Mouse (Mus musculus): ENCODE results near the gene Gm29582. TPM values are rescaled to one million over a fixed set of nuclear protein-coding genes. Genes with fewer than 3 reads are reported as not detected.
"Not testable (repeated sequence)": the region's sequence is repeated elsewhere in the genome, so short reads cannot be mapped to it uniquely, and the experiment has no call there.

Gm29582 gene
- total RNA-seq (2021) = not detected

DNA sequence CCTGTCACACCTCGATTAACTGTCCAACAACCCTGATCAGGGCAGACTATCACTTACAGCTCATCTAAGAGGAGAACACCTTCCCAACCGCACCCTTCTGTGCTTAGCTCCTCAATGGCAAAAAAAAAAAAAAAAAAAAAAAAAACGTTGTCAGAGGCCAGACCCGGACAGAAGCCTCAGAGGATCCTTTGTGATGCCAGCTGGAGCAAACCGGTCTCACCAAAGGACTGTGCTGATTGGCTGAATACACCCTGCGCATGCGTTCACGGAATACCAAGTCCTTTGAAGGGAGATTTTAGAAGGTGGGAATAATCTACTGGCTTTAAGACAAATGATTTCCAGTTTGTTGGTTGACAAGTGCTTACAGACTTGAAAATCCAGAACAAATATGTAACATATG, at the start of gene Gm29582:
Gene Gm29582 (minus strand): TSS at position 101 of the 400 bp plus-strand sequence.
- DNase-seq (ENCODE audit: low spot score in 2 of 2); intact Hi-C loops (cut with DNase I): not testable (repeated sequence)

All from left cerebral cortex, postnatal 36 days (tissue).